ENCODE assay signal across 15 mouse cellular contexts in genomic region chrX:7292981-7293380, GRCm38 (mm10).
"Had no signal": no experiment of that assay in that cellular context is flagged by ENCODE, and none has a peak within 500 bp of the region (broad histone marks: within the 10 kb centered on the region; RNA-seq: fewer than 3 reads in every experiment).

No protein-coding gene starts in this region.

- H3K27ac ChIP-seq: kidney, embryonic 15.5 days; limb, embryonic 10.5 days; limb, embryonic 13.5 days; liver, embryonic 13.5 days; midbrain, embryonic 12.5 days; midbrain, embryonic 15.5 days; stomach, embryonic 15.5 days had no signal

- DNase-seq: kidney, adult 2 months; kidney, postnatal 14 days; kidney, postnatal 4 days; liver; liver, embryonic 13.5 days; lung, embryonic 14.5 days; thymus, postnatal 25 days had no signal

- H3K9ac ChIP-seq: kidney, embryonic 15.5 days; limb, embryonic 13.5 days; liver, embryonic 13.5 days; lung, embryonic 14.5 days; midbrain, embryonic 12.5 days; midbrain, embryonic 15.5 days; stomach, embryonic 15.5 days had no signal

- ATAC-seq: intestine, postnatal 0 days; lung, postnatal 0 days; midbrain, embryonic 15.5 days had no signal

- H3K4me2 ChIP-seq: kidney, embryonic 15.5 days; limb, embryonic 13.5 days; liver, embryonic 13.5 days; lung, embryonic 14.5 days; midbrain, embryonic 12.5 days; midbrain, embryonic 15.5 days; stomach, embryonic 15.5 days had no signal

- H3K9me3 ChIP-seq: kidney, embryonic 15.5 days; limb, embryonic 10.5 days; limb, embryonic 13.5 days; liver, embryonic 13.5 days; midbrain, embryonic 12.5 days; midbrain, embryonic 15.5 days; stomach, embryonic 15.5 days had no signal

- H3K4me3 ChIP-seq: kidney, embryonic 15.5 days; limb, embryonic 10.5 days; limb, embryonic 13.5 days; liver, embryonic 13.5 days; midbrain, embryonic 12.5 days; midbrain, embryonic 15.5 days; stomach, embryonic 15.5 days had no signal

- H3K27me3 ChIP-seq: kidney, embryonic 15.5 days; limb, embryonic 13.5 days; liver, embryonic 13.5 days; midbrain, embryonic 12.5 days; midbrain, embryonic 15.5 days; stomach, embryonic 15.5 days had no signal

- H3K4me1 ChIP-seq: kidney, embryonic 15.5 days; limb, embryonic 10.5 days; limb, embryonic 13.5 days; liver, embryonic 13.5 days; midbrain, embryonic 12.5 days; midbrain, embryonic 15.5 days; stomach, embryonic 15.5 days had no signal

- H3K36me3 ChIP-seq: kidney, embryonic 15.5 days; limb, embryonic 10.5 days; limb, embryonic 13.5 days; liver, embryonic 13.5 days; midbrain, embryonic 12.5 days; midbrain, embryonic 15.5 days; stomach, embryonic 15.5 days had no signal
